Mouse (Mus musculus) cerebellum, adult 11-12 months (tissue): ENCODE data around the gene Sectm1a.
A peak's percentile ranks its signal among the peaks of the same experiment; 100 is the strongest.
"Not testable (repeated sequence)": the region's sequence is repeated elsewhere in the genome, so short reads cannot be mapped to it uniquely, and the experiment has no call there.

Experiments used
- DNase-seq: peaks from one replicate; pipeline ENCODE4 v3.0.0; 2022

Gene Sectm1a

DNA sequence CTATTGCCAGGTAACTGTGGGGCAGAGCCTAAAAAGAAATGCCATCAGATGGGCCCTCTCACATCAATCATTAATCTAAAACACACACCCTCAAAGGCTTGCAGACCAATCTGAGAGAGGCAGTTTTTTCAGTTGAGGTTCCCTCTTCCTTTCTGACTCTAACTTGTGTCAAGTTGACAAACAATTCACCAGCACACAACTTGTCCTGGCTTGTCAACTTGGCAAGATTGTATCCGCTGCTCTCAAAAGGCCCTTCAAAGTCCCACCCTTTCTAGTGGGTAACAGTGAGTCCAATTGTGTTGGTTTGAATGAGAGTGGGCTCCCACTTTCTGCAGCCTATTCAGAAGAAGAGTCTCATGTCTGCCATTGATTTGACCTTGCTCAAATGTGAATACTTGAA is 35.7 kb downstream of the Sectm1a start:
- DNase-seq: no peak

DNA sequence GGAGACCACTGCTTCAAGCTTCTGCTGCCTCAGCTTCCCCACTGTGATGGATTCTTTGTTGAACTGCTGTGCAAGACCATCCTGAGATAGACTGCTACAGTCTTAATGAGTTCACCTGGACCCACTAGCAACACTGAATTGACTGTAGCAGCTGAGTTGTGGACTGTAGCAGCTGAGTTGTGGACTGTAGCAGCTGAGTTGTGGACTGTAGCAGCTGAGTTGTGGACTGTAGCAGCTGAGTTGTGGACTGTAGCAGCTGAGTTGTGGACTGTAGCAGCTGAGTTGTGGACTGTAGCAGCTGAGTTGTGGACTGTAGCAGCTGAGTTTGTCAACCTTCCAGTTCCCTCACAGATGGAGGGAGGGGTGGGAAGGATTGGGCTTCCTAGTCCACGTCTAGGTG is 38.0 kb downstream of the Sectm1a start:
- not testable (repeated sequence) for DNase-seq

DNA sequence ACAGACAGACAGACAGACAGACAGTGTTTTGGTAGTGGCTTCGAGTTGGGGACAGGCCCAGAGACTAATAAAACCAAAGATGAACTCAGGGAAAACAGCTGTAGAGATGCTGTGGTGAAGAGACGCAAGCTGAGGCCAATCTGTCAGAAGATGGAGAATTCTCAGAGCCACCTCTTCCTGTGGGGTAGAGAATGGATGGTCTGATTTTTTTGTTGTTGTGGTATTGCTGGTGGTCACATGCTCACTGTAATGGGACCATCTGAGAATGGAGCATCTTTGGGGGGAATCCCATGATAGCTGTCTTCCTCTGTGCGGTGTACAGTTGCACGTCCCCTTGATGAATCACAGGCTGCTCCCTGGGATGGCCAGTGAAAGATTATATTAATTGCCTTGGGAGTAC is 38.5 kb downstream of the Sectm1a start:
- no peak for DNase-seq

DNA sequence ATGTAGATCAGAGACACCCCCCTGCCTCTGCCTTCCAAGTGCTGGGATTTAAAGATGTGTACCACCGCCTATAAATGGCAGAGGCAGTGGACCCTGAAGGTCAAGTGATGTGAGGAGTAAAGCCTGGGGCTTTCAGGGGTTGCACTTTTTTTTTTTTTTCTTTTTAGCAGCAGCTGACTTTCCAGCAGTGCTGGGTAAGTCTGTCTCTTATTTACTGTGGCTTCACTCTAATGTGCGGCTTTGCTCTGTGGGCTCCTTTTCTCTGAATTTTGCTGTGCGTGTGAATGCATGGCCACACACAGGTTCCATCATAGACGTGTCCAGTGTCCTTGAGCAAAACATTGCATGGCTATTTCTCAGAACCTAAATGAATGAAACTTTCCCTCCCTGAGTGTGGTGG is 39.4 kb downstream of the Sectm1a start:
- no peak for DNase-seq

DNA sequence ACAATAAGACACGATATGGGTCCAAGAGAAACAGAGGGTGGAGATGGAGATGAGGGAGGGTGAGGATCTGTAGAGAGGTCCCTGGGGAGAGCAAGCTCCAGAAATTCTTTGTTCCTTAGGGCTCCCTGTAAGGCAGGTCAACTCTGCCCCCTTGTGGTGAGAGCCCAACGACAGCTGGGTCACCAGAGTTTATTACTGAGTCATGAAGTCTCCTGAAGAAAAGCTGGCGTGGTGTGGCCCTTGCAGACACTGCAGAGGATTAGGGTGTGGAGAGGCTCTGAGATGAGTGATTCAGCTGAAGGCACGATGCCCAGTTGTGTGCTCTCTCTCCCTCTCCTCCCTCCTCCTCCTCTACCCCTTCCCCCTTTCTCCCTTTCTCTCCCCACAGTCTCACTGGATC is 39.8 kb downstream of the Sectm1a start:
- peak; percentile 55 for DNase-seq

DNA sequence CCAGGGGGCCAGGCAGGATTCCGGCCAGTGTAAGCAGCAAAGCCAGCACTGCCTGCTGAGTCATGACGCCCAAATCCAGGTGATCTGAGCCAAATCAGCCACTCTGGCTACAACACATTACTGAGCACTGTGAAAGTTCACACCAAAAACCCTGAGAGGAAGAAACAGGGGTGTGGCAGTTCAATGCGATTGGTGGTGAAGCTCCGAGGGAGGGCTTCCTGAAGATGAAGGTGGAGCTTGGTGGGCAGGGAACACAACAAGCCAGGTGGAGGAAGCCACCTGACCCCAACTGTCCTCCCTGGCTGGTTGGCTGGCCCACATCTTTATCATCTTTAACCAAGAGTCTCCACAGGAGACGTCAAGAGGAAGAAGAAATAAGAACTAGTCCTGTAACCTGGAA is 41.7 kb downstream of the Sectm1a start, which contains the start of gene Cd7:
Gene Cd7, minus strand, starts transcription at position 117 of the 400 bp plus-strand sequence.
- no peak for DNase-seq

DNA sequence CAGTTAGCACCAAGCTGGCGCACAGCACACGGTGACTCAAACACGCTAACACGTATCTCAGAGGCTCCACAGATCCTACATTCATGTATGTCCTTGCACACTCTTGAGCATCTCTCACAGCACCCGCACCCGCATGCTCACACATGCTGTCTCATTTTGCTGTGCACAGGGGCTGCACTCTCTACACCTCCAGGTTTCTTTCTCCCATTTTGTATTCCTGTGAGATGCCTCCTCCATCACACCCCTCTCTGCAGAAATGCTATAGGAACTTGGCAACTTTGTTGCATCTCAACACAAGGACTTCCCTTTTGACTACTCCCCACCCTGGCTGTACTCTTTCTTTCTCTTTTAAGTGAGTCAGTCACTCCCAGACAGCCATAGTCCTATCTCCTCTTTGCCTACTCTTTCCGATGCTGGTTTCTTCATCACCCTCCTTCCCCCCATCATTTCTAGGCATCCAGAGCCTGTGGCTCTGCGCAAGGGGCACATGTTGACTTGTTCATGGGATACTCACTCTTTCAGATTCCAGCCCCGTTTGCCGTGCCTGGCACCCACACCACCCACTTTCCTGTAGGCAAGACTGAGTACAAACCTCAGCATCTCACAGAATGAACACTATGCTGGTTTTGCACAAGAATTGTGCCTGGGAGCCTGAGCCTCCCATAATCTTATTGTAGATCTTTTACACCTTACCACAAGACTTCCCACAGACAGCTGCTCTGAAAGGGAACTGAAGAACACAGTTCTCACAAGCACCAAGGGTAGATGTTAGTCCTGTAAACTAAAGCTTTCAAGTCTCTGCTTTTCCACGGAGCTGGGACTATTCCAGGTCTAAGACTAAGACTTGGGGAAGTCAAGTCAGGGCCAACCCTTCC is 42.4 kb downstream of the Sectm1a start:
- no peak for DNase-seq

DNA sequence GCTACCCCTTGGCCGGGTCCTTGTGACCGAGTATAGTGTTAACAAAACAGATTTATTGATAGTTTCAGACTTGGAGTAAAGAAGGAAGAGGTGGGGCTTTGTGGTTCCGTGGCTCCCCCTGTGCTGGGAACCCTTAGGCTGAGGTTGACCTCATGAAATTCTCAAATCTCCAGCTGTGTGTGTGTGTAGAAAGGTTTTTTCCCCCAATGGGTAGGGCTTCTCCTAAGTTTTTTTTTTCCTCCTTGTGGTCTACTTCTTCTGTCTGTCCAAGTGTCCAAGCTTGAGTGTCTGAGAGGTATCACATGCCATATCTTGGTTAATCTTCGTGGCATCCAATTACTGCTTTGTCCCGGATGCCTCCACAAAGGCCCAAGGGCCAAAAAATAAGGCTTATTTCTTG is 47.9 kb downstream of the Sectm1a start:
- DNase-seq: no peak

DNA sequence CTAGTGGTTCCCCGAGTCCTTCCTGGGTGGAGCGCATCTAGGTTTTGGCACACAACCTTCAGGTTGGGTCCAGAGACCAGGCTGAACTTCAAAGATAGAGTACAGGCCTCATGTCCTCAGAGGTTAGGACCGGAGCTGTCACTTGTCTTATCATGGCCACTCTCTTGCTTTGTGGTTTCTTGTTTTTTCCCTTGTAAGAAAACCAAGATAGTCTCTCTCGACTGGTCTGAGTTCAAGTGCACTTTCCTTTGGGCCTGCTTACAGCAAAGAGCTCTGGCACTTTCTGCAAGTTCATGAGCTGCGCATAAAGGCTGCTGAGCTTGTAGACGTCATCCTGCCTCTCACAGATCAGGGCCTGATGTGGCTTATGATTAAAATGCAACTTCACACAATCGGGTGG is 53.8 kb downstream of the Sectm1a start:
- no peak for DNase-seq

DNA sequence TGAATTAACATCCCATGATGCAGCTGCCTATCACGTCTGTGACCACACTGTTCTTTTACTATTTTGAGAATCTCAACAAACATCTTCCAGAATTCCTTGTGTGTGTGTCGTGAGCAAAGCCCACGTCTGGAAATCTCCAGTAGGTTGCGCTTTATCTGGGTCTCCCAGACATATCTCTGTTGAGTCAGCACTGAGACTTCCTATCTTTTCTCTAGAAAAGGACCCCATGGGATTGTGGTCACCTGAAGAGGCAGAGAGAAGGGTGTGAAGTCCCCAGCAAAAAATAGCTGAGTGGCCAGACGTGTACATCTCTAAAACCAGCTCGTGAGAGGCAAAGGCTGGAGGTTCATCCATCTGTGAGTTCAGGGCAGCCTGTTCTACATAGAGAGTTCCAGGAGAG is 56.9 kb downstream of the Sectm1a start:
- DNase-seq: no peak

DNA sequence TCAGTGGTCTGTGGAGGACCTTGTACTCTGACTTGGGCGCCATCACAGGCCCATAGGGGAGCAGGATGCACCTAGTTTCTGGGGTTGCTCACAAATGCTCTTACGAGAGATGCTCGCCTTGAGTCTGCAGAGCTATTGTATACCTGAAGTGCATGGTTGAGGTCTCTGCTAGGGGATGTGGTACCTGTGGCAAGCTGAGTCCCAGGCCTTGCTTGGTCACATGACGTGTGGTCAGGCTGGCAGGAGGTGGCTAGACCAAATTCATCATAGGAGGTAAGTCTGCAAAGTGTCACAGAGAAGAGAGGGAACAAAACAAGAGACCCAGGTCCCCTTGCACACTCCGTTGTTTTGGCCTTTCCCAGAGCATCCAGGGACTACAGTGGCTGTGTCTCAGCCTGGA is 61.5 kb downstream of the Sectm1a start:
- DNase-seq: no peak

DNA sequence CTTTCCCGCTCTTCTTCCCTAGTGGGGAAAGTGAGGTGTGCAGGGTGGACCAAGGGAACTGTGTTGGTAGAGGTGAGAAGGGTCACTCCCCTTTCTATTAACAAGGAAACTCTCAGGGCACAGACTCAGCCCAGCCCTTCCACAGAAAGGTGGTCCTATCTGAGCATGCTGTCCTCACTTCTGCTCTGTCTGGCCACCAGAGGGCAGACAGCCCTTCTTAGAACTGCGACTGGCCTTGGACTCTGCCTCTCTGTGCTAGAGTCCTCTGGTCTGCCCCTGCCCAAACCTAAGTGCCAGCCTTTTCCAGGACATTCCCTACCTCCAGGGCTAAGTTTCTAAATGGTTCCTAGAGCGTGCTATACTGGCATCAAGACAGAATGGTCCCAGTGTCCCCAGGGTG is 63.3 kb downstream of the Sectm1a start:
- DNase-seq: peak; percentile 38
